Mouse (Mus musculus): ENCODE results near the gene Rgcc.

DNA sequence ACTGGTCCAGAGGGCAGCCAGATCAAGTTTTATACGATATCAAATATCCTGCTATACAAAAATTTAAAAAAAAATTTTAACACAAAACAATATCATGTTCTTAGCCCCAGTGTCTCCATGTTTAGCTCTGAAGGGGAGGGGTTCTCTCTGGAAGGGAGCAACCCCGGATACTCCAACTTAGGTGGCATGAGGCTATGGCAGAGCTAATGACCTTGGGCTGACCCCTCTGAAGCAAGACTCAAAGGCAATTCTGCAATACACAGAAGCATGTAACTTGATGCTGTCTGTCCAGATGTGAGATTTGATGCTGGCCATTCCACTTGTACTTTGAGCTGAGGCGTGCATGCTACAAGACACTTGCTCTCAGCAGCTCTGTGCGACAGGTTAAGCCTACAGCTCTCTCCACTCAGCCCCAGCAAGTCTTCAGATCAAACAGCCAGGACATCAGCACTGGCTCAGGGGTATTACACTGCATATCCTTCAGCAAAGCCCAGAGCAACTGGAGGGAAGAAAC is 60.3 kb downstream of the Rgcc start:
- no peak for TF ChIP-seq CTCF (IDR thresholded peaks at IDR 0.05; ENCODE audit: low read depth)
- no peak for TF ChIP-seq EP300 (optimal IDR thresholded peaks at IDR 0.05)
